Mouse (Mus musculus) liver, embryonic 14.5 days (tissue): Measurements from ENCODE around the gene Atf5.

Experiments used
- CTCF ChIP-seq: IDR thresholded peaks from 2 replicates; pipeline ENCODE4 v1.5.1; 2016; ENCODE audit warnings: antibody characterized with exemption, low read depth, control low read depth
- EP300 ChIP-seq: IDR thresholded peaks from 2 replicates; pipeline ENCODE4 v1.6.1; 2016; ENCODE audit warnings: antibody characterized with exemption, low read depth

DNA sequence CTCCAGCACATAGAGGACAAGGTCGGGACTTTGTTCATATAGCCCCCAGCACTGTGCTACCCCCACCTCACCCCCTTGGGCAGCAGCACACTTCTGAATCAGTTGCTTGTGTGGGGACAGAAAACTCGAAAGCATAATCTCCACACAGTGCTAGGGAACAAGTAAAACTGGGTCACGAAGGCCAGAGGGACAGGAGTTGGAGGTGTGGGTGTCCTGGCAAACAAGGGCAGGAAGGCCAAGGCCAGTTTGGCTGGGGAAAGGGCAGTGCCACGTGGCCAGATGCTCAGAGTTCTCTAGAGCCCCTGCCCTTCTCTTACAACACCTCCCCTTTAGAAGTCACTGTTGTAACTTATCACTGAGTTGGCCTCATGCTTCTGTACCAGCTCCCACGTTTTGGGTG lies 3.4 kb upstream of the Atf5 start:
- TF ChIP-seq CTCF (no peak), EP300 (no peak)
